Mouse (Mus musculus) heart, postnatal 0 days (tissue): ENCODE measurements around the gene Cnn3. TPM values are rescaled to one million over a fixed set of nuclear protein-coding genes. Genes with fewer than 3 reads are reported as not detected.

Experiments used
- ATAC-seq: fragments of 200-750 bp; cut with Nextera tagmentation; 2 replicates; pipeline ENCODE4 v1.8.0; 2017; ENCODE audit warnings: low read depth, moderate number of reproducible peaks, moderate library complexity; ENCODE audit not compliant: insufficient read depth
- DNase-seq: peaks from one replicate; pipeline ENCODE4 v3.0.0-alpha.2; 2016; ENCODE audit warnings: low spot score
- H3K27ac ChIP-seq: fragments of 300-500 bp; sonication (generic); 2 replicates; pipeline ENCODE4 v1.5.1; 2014; ENCODE audit warnings: low read depth, mild to moderate bottlenecking
- H3K27me3 ChIP-seq: fragments of 300-500 bp; sonication (generic); 2 replicates; pipeline ENCODE4 v1.6.1; 2014; ENCODE audit warnings: low read length, mixed read lengths; ENCODE audit not compliant: control insufficient read depth, insufficient read depth
- H3K36me3 ChIP-seq: fragments of 300-500 bp; sonication (generic); replicated peaks from 2 replicates; pipeline ENCODE4 v1.6.1; 2014; ENCODE audit warnings: low read length, mixed read lengths; ENCODE audit not compliant: control insufficient read depth, insufficient read depth
- H3K4me1 ChIP-seq: fragments of 300-500 bp; sonication (generic); 2 replicates; pipeline ENCODE4 v1.6.1; 2014; ENCODE audit warnings: antibody characterized with exemption; ENCODE audit not compliant: control insufficient read depth, insufficient read depth
- H3K4me2 ChIP-seq: fragments of 300-500 bp; sonication (generic); 2 replicates; pipeline ENCODE4 v1.6.1; 2014; ENCODE audit warnings: low read depth, mild to moderate bottlenecking, low read length, moderate library complexity
- H3K4me3 ChIP-seq: fragments of 300-500 bp; sonication (generic); 2 replicates; pipeline ENCODE4 v1.5.1; 2014; ENCODE audit warnings: low read depth, low read length
- H3K9ac ChIP-seq: fragments of 300-500 bp; sonication (generic); replicated peaks from 2 replicates; pipeline ENCODE4 v1.6.1; 2014; ENCODE audit warnings: low read depth, low read length, mixed read lengths
- H3K9me3 ChIP-seq: fragments of 300-500 bp; sonication (generic); replicated peaks from 2 replicates; pipeline ENCODE4 v1.6.1; 2016; ENCODE audit warnings: low read length; ENCODE audit not compliant: control insufficient read depth
- CTCF ChIP-seq: IDR thresholded peaks from 2 replicates; pipeline ENCODE4 v1.5.1; 2016; ENCODE audit warnings: antibody characterized with exemption, control low read depth, low read depth
- EP300 ChIP-seq: IDR thresholded peaks from 2 replicates; pipeline ENCODE4 v1.6.1; 2016; ENCODE audit warnings: antibody characterized with exemption, low read depth
- WGBS: fragments of 180-500 bp; shearing (Covaris S2); extraction: QIAGEN DNeasy Blood & Tissue Kit; methylation state at CpG from one replicate; pipeline ENCODE4 v1.1.7; 2014; 5-methylcytosine and 5-hydroxymethylcytosine counted together
- polyA plus RNA-seq: library from polyadenylated mRNA; unstranded; fragments of >200 nt; fragmentation: Nextera tagmentation; extraction: Ambion mirVana; gene quantifications from 2 replicates; pipeline ENCODE4 v1.2.1, GENCODE M21; 2015
- total RNA-seq: library from RNA; depleted of rRNA; stranded (reverse); fragments of >200 nt; gene quantifications from 2 replicates; pipeline ENCODE4 v1.2.3, GENCODE M21; 2014; ENCODE audit warnings: low replicate concordance

The Cnn3 gene
- total and polyA plus RNA-seq, 2 experiments from 2014 or later: 132 to 190 TPM

- DNase-seq: no peak
- WGBS: 65% methylated on average over 6 of the region's 6 CpGs
- no peak overlapping the region for H3K4me2 ChIP-seq
- H3K27ac ChIP-seq: no peak overlapping the region
- H3K36me3 ChIP-seq: no peaks in the 10 kb centered on the region
- H3K27me3 ChIP-seq: no peaks in the 10 kb centered on the region
- TF ChIP-seq CTCF (no peak), EP300 (no peak)
- no peak overlapping the region for H3K4me3 ChIP-seq
- no peaks in the 10 kb centered on the region for H3K9me3 ChIP-seq
- no peak for ATAC-seq
- no peaks in the 10 kb centered on the region for H3K4me1 ChIP-seq
- H3K9ac ChIP-seq: no peak overlapping the region
These were observed 14.8 kb upstream of the Cnn3 start for GRCm38 (mm10) chr3:121411450-121411849.

- Histone ChIP-seq H3K4me3 (no peak overlapping the region), H3K27ac (no peak overlapping the region), H3K4me2 (no peak overlapping the region), H3K4me1 (peaks cover 10% of the 10 kb centered on the region; the same call in 1 of the 2 replicates), H3K27me3 (no peaks in the 10 kb centered on the region), H3K9ac (no peak overlapping the region), H3K9me3 (no peaks in the 10 kb centered on the region), H3K36me3 (no peaks in the 10 kb centered on the region)
- WGBS: 84% methylated on average over 5 of the region's 5 CpGs
- TF ChIP-seq EP300 (no peak), CTCF (no peak)
- ATAC-seq (no peak), DNase-seq (no peak)
These were observed 9.8 kb upstream of the Cnn3 start for GRCm38 (mm10) chr3:121416171-121417154.

- ATAC-seq (no peak), DNase-seq (no peak)
- WGBS: 61% methylated on average over 14 of the region's 14 CpGs
- Histone ChIP-seq H3K36me3 (no peaks in the 10 kb centered on the region), H3K4me1 (peaks cover 10% of the 10 kb centered on the region; the same call in 1 of the 2 replicates), H3K4me3 (no peak overlapping the region), H3K27ac (peak overlapping the region; percentile 16; the same call in 1 of the 2 replicates), H3K4me2 (no peak overlapping the region), H3K9ac (no peak overlapping the region), H3K9me3 (no peaks in the 10 kb centered on the region), H3K27me3 (no peaks in the 10 kb centered on the region)
- TF ChIP-seq CTCF (no peak), EP300 (no peak)
These were observed 8.7 kb upstream of the Cnn3 start for GRCm38 (mm10) chr3:121417379-121418250.

- Histone ChIP-seq H3K27me3 (no peaks in the 10 kb centered on the region), H3K9me3 (no peaks in the 10 kb centered on the region), H3K4me3 (no peak overlapping the region), H3K4me1 (peaks cover 10% of the 10 kb centered on the region; the same call in 1 of the 2 replicates), H3K4me2 (no peak overlapping the region), H3K9ac (no peak overlapping the region), H3K27ac (peak overlapping the region; percentile 16), H3K36me3 (no peaks in the 10 kb centered on the region)
- ATAC-seq: no peak; the same call in 1 of the 2 replicates
- WGBS: 40% methylated on average over 6 of the region's 6 CpGs
- TF ChIP-seq CTCF (no peak), EP300 (no peak)
- DNase-seq: no peak
These were observed 8.1 kb upstream of the Cnn3 start for GRCm38 (mm10) chr3:121418251-121418601.

GRCm38 (mm10) chr3:121418850-121419435, 7.4 kb upstream of the Cnn3 start:
- no peak overlapping the region for H3K4me2 ChIP-seq
- H3K4me1 ChIP-seq: peaks cover 10% of the 10 kb centered on the region; the same call in 1 of the 2 replicates
- TF ChIP-seq CTCF (no peak), EP300 (no peak)
- peak; percentile 84 for ATAC-seq
- no peak overlapping the region for H3K4me3 ChIP-seq
- peak; percentile 70 for DNase-seq
- no peaks in the 10 kb centered on the region for H3K9me3 ChIP-seq
- H3K27me3 ChIP-seq: no peaks in the 10 kb centered on the region
- WGBS: 64% methylated on average over 8 of the region's 9 CpGs
- H3K9ac ChIP-seq: no peak overlapping the region
- H3K27ac ChIP-seq: peak overlapping the region; percentile 39; the same call in 1 of the 2 replicates
- H3K36me3 ChIP-seq: no peaks in the 10 kb centered on the region
